Mouse (Mus musculus): ENCODE results near the gene Plxdc1. TPM values are rescaled to one million over a fixed set of nuclear protein-coding genes. Genes with fewer than 3 reads are reported as not detected.

Gene Plxdc1
- total RNA-seq, 2 experiments from 2014 or later: 3.4 to 7.2 TPM

DNA sequence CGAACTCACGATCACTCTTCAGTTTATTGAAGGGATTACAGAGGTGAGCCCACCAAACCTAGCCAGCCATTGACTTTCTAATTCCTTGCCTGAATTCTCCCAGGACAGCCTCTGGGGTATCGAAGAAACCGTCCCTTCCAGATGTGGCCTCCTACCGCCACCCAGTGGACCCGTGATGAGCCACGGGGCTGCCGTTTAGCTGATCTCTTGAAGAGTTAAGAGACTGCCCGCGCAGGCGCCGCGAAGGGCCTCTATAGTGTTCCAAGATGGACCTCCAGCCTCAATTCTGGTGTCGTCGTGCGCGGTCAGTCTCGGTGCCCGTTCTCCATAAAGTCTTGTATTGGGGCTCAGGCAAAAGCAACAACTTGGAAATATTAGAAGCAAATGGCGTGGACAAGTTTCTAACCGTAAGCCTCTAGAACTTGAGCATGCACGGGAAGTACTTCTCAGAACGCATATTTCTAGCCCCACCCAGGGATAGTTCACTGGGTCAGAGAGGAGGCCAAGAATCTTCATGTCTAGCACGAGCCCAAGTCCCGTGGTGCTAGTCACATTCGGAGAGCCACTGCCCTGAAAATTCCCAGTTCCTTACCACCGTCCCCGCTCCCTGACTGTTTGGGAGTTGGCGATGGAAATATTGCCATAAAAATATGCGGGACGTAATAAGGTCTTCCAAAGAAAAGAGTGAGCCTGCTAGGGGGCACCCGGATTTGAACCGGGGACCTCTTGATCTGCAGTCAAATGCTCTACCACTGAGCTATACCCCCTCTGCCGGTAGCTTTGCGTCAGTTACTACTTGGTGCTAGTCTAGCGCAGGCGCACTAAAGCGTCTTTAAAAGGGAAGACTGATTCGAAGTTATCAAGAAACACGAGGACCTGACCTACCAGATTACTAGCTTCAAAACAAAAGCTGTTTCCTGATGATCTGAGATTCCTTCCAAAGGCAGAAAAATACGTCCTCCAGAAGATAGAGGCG lies 1.6 kb upstream of the Plxdc1 start:
- peak; percentile 96 for DNase-seq

- DNase-seq: no peak
These were observed 658 bp upstream of the Plxdc1 start for GRCm38 (mm10) chr11:97986738-97987465.

GRCm38 (mm10) chr11:97983983-97984382 lies 2.3 kb downstream of the Plxdc1 start:
- no peak for DNase-seq

DNA sequence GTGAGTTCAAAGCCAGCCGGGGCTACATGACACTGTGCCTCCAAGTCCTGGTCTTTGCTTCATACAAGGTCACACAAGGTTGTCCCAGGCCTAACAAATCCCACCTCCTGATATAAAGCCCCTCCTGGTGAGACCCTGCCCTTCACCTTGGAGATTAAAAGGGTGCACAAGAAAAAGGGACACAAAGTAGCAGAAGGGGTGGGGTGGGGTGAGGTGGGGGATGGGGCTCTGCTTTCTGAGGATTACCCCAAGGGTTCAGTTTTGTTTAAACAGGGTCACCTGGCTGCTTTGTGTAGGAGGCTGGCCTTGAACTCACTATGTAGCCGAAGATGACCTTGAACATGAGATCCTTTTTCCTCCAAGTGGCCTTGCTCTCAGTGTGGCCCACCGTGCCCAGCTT lies 2.7 kb downstream of the Plxdc1 start:
- DNase-seq: no peak

- DNase-seq: no peak
These were observed 3.5 kb downstream of the Plxdc1 start for GRCm38 (mm10) chr11:97982721-97983120.

GRCm38 (mm10) chr11:97980531-97980966 lies 5.7 kb downstream of the Plxdc1 start:
- no peak for DNase-seq

GRCm38 (mm10) chr11:97979824-97980495 lies 6.3 kb downstream of the Plxdc1 start:
- DNase-seq: no peak

DNA sequence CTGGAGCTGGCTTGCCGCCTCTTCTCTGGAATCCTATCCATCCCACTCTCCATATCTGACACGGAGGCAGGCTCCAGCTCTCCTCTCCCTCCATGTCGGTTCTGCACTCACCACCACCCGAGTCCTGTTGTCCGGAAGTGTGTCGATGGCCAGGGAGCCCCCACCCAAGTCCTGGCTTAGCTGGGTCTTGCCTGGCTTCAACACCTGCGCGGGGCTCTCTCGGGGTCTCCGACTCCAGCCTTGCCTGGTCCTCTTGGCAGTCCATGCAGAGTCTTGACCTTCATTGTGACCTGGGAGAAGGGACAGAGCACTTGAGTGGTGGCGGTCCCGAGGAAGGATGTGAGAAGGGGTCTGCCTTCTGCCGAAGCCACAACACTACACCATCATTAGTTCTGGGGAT lies 7.9 kb downstream of the Plxdc1 start:
- no peak for DNase-seq

DNA sequence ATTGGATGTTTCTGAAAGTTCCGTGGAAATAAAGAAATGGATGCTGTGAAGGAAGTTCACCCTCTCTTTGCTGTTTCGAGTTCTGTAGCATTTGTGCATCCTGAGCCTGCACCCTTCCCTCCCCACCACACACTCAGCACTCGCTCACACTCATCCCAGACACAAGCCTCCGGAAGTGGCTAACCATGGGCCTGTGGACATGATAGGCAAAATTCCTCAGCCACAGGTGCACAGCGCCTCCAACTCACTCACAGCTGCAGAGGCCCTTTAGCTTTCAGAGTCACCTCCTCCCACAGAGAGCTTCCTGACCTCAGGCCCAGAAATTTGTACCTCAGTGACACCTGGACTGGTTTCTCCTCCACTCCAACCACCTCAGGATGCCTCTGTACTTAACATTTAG lies 8.4 kb downstream of the Plxdc1 start:
- no peak for DNase-seq

GRCm38 (mm10) chr11:97974746-97975145 lies 11.5 kb downstream of the Plxdc1 start:
- no peak for DNase-seq

GRCm38 (mm10) chr11:97974141-97974540 lies 12.1 kb downstream of the Plxdc1 start:
- DNase-seq: no peak

DNA sequence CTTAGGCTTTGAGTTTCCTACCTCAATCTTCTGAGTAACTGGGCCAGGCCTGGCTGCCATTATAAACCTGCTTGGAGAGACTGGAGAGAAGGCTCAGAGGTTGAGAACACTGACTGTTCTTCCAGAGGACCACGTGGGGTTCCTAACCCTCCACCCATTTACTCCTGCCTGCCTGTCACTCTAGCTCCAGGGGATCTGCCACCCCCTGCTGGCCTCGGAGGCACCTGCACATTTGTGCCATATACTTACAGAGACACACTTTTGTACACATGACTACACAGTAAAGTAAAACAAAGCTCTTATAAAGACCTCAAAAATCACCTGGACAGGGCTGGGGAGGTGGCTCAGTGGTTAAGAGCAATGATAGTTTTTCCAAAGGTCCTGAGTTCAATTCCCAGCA lies 13.8 kb downstream of the Plxdc1 start:
- no peak for DNase-seq

- DNase-seq: peak; percentile 87
These were observed 15.0 kb downstream of the Plxdc1 start for GRCm38 (mm10) chr11:97971232-97971631.

- no peak for DNase-seq
These were observed 15.5 kb downstream of the Plxdc1 start for GRCm38 (mm10) chr11:97970771-97971170.

DNA sequence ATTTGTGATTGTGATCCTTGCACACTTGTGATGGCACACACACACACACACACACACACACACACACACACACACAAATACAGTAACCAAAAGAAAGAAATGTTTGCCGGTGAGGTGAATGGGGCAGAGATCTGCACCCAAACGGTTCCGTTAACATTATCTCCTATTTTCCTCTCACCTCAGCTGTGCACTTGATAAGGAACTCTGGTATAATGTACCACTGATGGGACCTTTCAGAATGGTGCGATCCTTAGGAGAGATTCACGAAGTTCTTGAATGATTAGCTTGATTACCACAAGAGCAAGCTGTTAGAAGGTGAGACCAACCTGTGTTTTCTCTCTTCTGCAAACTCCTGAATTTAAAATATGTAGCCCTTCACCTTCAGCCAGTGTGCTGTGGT lies 17.9 kb downstream of the Plxdc1 start:
- DNase-seq: no peak

- DNase-seq: no peak
These were observed 19.1 kb downstream of the Plxdc1 start for GRCm38 (mm10) chr11:97967114-97967513.

DNA sequence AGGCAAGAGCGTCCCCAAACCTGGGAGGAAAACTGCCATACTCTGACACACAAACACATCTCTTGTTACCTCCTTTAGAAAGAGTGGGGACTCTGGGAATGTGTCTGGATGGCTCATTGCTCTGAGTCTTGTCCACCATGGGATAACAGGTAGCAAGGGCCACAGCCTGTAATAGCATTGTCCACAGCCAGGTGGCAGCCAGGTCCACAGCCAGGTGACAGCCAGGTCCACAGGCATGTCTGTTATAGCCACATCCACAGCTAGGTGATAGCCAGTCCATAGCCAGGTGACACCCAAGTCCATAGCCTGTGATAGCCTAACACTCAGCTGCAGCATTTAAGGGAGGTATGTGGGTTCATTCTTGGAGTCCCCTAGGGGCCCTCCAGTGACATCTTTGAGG lies 25.3 kb downstream of the Plxdc1 start:
- DNase-seq: no peak

DNA sequence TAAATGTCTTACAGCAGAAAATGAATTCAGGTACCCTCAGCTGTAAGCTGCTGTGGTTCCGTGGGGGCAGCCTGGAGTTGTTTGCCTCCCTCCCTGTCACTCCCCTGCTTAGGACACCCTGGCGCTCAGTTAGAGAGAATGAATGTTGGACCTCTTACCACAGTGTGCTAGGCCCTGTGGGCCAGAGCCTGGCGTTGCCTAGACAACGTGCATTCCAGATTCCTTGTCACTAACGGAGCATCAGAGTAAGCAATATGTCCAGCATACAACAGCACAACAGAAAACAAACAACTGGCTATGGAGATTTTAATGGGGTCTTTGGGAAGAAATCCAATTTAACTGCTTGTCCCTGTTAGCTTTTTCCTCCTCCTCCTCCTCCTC lies 27.0 kb downstream of the Plxdc1 start:
- no peak for DNase-seq

- no peak for DNase-seq
These were observed 27.5 kb downstream of the Plxdc1 start for GRCm38 (mm10) chr11:97958641-97959299.

GRCm38 (mm10) chr11:97956905-97957560 lies 29.2 kb downstream of the Plxdc1 start:
- DNase-seq: peak; percentile 49

DNA sequence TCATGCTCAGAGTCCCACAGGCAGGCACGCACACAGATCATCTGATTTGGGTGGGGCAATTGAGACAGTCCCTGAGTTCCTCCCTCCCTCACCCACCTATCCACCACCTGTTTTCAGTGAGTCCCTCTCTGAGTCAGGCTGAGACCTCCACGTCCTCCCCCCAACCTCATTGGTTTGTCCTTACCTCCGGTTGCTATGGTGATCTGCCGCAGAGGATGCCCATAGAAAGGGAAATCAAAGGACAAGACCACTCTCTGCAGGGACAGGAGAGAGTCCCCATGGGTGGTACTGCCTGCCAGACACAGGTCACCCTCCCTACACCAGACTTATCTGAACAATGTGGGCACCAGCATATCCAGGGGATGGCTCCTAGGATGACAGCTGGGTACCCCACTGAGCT lies 30.3 kb downstream of the Plxdc1 start:
- no peak for DNase-seq

Measured in adrenal gland, postnatal 10 days (tissue).